Mouse (Mus musculus) hindlimb bud, embryonic 11.5 days (tissue): Measurements from ENCODE around the gene Imp4.
"Not testable (repeated sequence)": the region's sequence is repeated elsewhere in the genome, so short reads cannot be mapped to it uniquely, and the experiment has no call there.

ENCODE experiments used
- DNase-seq: peaks from one replicate; pipeline ENCODE4 v3.0.0-alpha.2; 2012; ENCODE audit warnings: low read depth, low spot score; ENCODE audit errors: extremely low spot score

The Imp4 gene

GRCm38 (mm10) chr1:34439215-34439960 lies at the start of gene Imp4, which contains the start of gene Ccdc115:
Gene Imp4, plus strand, starts transcription at chr1:34439851.
Gene Ccdc115, minus strand, starts transcription at chr1:34439672.
- DNase-seq = peak; percentile 99

DNA sequence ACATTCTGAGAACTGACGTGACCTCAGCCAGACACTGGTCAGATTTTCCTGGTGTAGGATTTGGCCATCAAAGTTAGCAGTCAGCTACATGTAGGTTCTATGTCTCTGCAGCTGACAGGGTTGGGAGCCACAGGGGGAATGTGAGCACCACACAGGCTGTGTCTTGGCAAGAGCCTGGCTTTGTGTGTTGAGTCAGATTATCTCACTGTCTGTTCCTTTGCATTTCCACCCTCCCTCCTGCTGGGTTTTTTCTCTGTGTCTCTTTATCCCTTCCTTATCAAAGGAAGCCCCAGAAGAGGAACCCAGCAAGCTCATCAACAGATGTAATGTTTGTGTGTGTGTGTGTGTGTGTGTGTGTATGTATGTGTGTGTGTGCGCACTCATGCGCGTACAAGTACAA lies 43.3 kb upstream of the Imp4 start:
- DNase-seq = no peak

DNA sequence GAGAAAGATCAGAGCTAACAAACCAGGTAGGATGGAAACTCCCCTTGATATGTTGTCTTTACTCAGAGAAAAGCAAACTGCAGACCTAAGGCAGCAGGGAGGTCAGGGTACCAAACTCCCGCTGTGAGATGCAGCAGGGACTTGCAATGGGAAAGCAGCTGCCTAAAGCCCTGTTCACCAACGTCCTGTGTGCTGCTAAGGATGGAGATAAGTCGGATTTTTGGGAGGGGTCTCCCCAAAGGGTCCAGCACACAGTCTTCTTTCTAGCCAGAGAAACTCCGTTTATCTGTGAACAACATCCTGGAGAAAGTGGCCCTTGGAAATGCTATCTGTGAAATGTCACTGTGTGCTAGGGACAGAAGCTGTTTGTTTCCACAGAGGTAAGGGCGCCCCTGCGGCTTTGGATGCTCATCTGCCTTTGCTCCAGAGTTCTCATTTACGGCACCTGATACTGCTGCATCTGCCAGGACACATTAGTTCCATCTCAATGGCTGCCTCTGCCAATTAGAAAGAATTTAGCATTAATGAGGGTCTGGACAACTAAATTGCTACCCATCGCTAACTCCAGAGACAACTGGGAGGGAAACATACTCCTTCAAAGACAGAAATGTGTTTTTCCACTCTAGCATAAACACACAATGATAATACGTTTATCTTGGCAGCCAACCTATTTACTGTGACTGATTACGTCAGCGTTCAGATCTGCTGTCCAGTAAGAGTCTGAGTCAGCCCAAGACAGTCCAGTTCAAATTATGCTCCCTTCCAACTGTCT lies 40.3 kb upstream of the Imp4 start:
- no peak for DNase-seq

DNA sequence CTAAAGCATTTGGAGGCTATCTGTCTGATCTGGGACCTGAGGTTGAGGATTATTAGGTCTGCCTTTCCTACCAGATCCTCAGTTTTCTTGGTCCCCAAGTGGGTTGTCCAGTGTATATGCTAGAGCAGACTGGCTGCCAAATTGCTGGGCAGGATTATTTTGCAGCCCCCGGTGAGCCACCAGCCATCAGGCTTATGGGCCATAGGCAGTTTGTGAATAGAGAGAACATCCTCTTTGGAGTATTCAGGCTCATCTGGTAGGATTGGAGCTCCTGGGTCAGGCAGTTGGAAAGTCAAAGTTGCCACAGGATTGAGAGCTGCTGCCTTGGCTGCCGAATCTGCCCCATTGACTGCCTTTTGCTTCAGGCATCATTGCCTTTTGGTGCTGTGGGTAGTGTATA lies 11.2 kb upstream of the Imp4 start:
- DNase-seq = no peak

GRCm38 (mm10) chr1:34429281-34429680 lies 10.4 kb upstream of the Imp4 start:
- DNase-seq = no peak

- DNase-seq = no peak
Observed at GRCm38 (mm10) chr1:34430981-34431380, 8.7 kb upstream of the Imp4 start.

GRCm38 (mm10) chr1:34431431-34431830 lies 8.2 kb upstream of the Imp4 start:
- no peak for DNase-seq

- DNase-seq = no peak
Observed at GRCm38 (mm10) chr1:34432411-34432775, 7.3 kb upstream of the Imp4 start.

- no peak for DNase-seq
Observed at GRCm38 (mm10) chr1:34432776-34433481, 6.7 kb upstream of the Imp4 start.

GRCm38 (mm10) chr1:34433891-34434521 lies 5.6 kb upstream of the Imp4 start:
- DNase-seq = no peak

DNA sequence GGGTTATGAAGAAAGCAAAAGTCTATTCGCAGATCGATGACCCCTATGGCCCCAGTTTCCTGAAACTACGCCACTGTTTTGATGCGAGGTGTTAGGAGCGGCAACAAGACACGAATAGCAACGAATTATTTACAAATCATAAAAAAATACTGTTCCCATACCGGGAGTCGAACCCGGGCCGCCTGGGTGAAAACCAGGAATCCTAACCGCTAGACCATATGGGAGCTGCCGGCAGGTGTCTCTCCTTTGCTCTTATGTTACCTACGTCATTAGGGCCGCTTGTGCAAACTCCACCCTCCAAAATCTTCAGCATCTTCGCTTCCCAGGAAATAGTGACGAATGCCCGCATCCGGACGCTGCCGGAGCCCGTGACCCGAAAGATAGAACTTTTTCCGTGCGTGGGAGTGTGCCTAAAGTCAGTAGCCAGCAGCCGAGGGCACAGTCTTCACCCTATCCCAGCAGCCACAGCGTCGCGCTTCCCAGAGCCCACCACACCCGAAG lies 4.9 kb upstream of the Imp4 start:
- no peak for DNase-seq

DNA sequence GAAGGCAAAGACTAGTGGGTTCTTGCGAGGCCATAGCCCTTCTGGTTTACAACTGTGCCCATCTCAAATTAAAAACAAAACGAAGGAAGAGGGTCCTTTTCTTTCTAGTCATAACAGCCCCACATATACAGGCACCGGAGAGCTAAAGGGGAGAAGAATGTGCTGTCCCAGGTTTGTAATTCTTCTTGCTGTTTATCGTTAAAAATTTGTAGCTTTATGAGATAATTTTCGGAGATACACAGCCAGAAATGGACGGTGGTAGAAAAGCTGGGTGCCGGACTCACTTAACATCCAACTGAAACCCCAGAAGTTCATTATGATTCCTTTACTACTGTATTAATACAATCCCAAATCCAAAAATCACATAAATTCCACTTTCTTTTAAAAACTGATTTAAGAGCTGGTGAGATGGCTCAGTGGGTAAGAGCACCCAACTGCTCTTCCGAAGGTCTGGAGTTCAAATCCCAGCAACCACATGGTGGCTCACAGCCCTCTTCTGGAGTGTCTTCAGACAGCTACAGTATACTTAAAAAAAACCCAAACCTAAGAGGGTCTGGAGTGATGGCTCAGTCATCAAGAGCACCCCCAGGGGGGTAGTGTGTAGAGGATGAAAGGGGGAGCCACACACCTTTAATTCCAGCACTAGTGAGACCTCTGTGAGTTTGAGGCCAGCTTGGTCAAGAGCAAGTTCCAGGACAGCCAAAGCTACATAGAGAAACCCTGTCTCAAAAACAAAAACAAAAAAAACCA lies 4.1 kb upstream of the Imp4 start:
- DNase-seq = no peak

DNA sequence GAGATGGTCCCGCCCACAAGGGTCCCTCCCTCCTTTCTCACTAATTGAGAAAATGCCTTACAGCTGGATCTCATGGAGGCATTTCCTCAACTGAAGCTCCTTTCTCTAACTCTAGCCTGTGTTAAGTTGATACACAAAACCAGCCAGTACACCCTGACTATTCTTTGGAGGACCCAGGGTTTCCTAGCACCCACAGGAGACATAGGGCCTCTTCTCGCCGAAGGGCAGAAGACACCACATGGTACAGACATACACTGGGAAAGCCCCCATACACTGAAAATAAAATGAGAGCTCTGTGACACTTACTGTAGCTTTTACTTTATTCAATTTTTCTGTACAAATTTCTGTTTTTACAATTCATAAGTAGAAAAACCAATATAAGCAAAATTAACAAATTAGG lies 3.3 kb upstream of the Imp4 start:
- DNase-seq = no peak

DNA sequence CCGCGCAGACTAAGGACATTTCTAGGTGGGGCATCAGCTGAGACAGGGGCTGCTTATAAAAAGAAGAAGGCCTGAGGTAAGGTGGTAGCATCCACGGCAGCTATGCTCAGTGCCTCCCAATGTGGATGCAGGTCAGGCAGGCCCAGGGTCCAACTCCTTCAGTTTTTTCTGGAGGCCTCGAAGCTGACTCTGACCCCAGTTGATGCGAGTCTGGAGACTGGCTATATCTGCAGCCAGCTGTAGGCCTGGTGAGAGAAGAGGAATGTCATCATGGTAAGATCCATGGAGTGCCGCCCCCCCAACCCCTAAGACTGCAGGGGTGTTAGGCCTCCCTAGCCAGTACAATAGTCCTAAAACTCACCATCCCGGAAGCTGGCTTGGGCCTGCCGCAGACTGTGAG lies 2.3 kb upstream of the Imp4 start:
- DNase-seq = not testable (repeated sequence)

DNA sequence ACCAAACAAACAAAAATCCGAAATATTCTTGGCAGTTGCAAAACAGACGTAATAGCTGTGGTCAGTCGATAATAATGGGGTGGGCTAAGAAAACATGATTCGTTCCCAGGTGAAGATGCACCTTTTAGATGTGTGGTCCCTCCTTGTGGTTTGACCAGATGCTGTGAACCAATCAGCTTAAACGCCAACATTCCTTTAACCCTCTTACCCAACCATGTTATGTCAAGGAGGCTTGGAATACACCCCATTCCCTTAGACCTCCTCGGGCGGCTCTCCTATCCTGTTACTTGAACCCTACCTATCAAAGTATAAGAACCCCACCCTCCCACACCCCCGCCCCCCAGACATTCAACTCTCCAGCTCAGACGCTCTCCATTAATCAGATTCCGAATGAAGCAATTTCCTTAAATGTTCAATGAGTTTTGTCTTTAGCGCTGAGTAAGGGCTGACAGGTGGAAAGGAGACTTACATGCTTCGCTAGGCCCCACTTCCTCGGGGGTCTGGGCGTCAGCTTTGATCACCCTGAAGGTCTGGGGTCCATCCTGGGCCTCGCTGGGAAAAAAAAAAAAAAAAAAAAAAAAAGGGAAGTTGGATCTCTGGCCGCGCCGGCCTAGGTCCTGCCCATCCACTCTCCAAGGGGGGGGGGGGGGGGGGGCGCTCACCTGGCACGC lies 1.1 kb upstream of the Imp4 start:
- DNase-seq = no peak

- no peak for DNase-seq
Observed at GRCm38 (mm10) chr1:34439961-34440630, 445 bp downstream of the Imp4 start.

GRCm38 (mm10) chr1:34443124-34443523 lies 3.5 kb downstream of the Imp4 start:
- no peak for DNase-seq

DNA sequence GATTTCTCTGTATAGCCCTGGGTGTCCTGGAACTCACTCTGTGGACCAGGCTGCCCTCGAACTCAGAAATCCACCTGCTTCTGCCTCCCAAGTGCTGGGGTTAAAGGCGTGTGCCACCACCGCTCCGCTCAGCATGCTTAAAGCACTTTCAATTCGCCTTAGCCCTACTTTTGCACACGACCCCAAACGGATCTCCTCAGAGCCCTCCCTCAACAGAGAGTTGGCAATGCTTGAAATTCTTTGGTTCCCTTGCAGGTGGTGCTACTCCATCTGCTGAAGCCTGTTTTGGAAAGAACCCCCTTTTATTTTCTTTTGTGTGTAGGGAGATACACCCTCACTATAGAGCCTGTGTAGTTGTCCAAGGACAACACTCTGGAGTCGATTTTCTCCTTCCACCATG lies 18.8 kb downstream of the Imp4 start:
- DNase-seq = no peak

DNA sequence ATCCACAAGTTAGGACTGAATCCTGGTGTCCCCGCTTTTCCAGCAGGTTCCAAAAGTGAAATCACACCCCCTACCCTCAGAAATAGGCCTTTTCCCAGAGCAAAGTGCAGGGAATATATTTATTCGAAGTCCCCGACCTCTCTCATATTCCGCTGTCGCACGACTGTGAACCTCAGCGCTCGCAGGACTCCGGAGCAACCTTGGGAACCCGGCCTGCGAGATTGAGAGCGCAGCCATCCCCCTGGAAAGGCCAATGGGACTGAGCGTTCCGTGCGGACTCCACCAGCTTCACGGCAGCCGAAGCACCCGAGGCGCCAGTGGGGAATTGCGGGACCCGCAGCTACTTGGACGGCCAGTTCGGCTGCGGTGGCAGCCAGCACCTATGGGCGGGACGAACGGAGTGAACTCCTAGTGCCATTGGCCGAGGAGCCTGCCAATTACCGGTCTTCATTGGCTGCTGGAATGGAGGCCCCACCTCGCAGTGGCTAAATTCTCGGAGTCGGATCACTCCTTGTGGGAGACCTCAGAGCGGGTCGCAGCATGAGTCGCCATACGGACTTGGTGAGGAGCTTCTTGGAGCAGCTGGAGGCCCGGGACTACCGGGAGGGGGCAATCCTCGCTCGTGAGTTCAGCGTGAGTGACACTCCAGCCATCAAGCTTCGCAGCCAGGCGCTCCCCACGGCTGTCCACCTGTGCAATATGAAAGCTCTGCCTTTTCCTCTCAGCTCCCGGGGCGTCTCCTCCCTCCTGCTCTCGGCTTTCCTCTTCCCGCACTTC lies 19.8 kb downstream of the Imp4 start, which contains the start of gene Ptpn18:
Gene Ptpn18, plus strand, starts transcription at position 479 of the 777 bp plus-strand sequence.
- DNase-seq = peak; percentile 69
